Mouse (Mus musculus): Measurements from ENCODE around the gene Ccdc151.

Gene Ccdc151

GRCm38 (mm10) chr9:22002194-22003162 is at the start of gene Ccdc151, which contains the start of gene Prkcsh:
Gene Ccdc151, minus strand, starts transcription at chr9:22002634.
Gene Prkcsh, plus strand, starts transcription at chr9:22002806.
- peak; percentile 100 for DNase-seq (ENCODE audit: low read depth)

- DNase-seq (ENCODE audit: low read depth): peak; percentile 43
Observed at GRCm38 (mm10) chr9:22051958-22052254, 49.5 kb upstream of the Ccdc151 start, which contains the start of gene Elavl3. Gene Elavl3, minus strand, starts transcription at chr9:22052023.

- DNase-seq (ENCODE audit: low read depth): peak; percentile 33
Observed at GRCm38 (mm10) chr9:22051161-22051957, 48.9 kb upstream of the Ccdc151 start.

- peak; percentile 52 for DNase-seq (ENCODE audit: low read depth)
Observed at GRCm38 (mm10) chr9:22050351-22050889, 48.0 kb upstream of the Ccdc151 start.

GRCm38 (mm10) chr9:22049721-22050270 is 47.4 kb upstream of the Ccdc151 start:
- DNase-seq (ENCODE audit: low read depth): no peak

- no peak for DNase-seq (ENCODE audit: low read depth)
Observed at GRCm38 (mm10) chr9:22049315-22049714, 46.9 kb upstream of the Ccdc151 start.

- DNase-seq (ENCODE audit: low read depth): no peak
Observed at GRCm38 (mm10) chr9:22047329-22047728, 44.9 kb upstream of the Ccdc151 start.

GRCm38 (mm10) chr9:22041832-22042231 is 39.4 kb upstream of the Ccdc151 start:
- no peak for DNase-seq (ENCODE audit: low read depth)

- DNase-seq (ENCODE audit: low read depth): no peak
Observed at GRCm38 (mm10) chr9:22037826-22038225, 35.4 kb upstream of the Ccdc151 start.

- DNase-seq (ENCODE audit: low read depth): no peak
Observed at GRCm38 (mm10) chr9:22035300-22036044, 33.0 kb upstream of the Ccdc151 start.

- no peak for DNase-seq (ENCODE audit: low read depth)
Observed at GRCm38 (mm10) chr9:22030386-22030785, 28.0 kb upstream of the Ccdc151 start.

GRCm38 (mm10) chr9:22028467-22028866 is 26.0 kb upstream of the Ccdc151 start:
- DNase-seq (ENCODE audit: low read depth): no peak

GRCm38 (mm10) chr9:22024592-22024991 is 22.2 kb upstream of the Ccdc151 start:
- DNase-seq (ENCODE audit: low read depth): no peak

GRCm38 (mm10) chr9:22017208-22017825 is 14.9 kb upstream of the Ccdc151 start:
- DNase-seq (ENCODE audit: low read depth): no peak

GRCm38 (mm10) chr9:22016245-22016644 is 13.8 kb upstream of the Ccdc151 start:
- DNase-seq (ENCODE audit: low read depth): no peak

- DNase-seq (ENCODE audit: low read depth): no peak
Observed at GRCm38 (mm10) chr9:22012731-22013130, 10.3 kb upstream of the Ccdc151 start.

GRCm38 (mm10) chr9:22011055-22011454 is 8.6 kb upstream of the Ccdc151 start:
- no peak for DNase-seq (ENCODE audit: low read depth)

GRCm38 (mm10) chr9:22004546-22004945 is 2.1 kb upstream of the Ccdc151 start:
- no peak for DNase-seq (ENCODE audit: low read depth)

- DNase-seq (ENCODE audit: low read depth): no peak
Observed at GRCm38 (mm10) chr9:22003163-22003554, 725 bp upstream of the Ccdc151 start.

- DNase-seq (ENCODE audit: low read depth): no peak
Observed at GRCm38 (mm10) chr9:22001633-22002032, 801 bp downstream of the Ccdc151 start.

- DNase-seq (ENCODE audit: low read depth): no peak
Observed at GRCm38 (mm10) chr9:22000296-22000695, 2.1 kb downstream of the Ccdc151 start.
